Mouse (Mus musculus): Measurements from ENCODE around the gene Adh6b. TPM values are rescaled to one million over a fixed set of nuclear protein-coding genes. Genes with fewer than 3 reads are reported as not detected.

Gene Adh6b
- polyA plus RNA-seq (2015; fragmentation: Nextera tagmentation; extraction: Ambion mirVana) = 0.20 and 0.30 TPM in 2 replicates

DNA sequence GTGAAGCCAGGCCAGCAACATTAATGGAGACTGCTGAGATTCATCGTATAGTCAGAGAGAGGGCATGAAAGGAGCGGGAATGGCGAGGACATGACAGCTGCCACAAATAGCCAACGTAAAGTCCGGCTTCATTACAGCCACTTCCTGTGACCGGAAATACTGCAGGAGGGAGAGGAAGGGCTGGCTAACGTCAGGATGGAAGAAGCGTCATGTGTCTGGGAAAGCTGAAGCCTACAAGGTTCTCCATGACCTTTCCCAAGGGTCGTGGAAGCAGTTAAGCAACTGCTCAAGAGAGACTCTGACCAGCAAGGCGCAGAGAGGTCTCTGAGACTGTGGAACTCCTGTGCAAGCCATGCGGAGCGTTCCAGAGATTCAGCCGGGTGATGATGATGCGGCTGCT is at the start of gene Adh6b:
Gene Adh6b (plus strand): TSS at position 305 of the 400 bp plus-strand sequence.
- Histone ChIP-seq H3K27ac (ENCODE audit: low read length) (no peak within 1 kb of the TSS), H3K4me2 (ENCODE audit: low read depth, low read length) (no peak within 1 kb of the TSS), H3K9ac (ENCODE audit: low read depth, low read length) (no peak within 1 kb of the TSS), H3K9me3 (replicated peaks; ENCODE audit: control insufficient read depth, low read length) (no peaks in the 10 kb centered on the region), H3K36me3 (ENCODE audit: control insufficient read depth, insufficient read depth) (no peaks in the 10 kb centered on the region), H3K4me1 (ENCODE audit: control insufficient read depth, low read depth, low read length) (no peaks in the 10 kb centered on the region), H3K27me3 (ENCODE audit: control insufficient read depth, insufficient read depth, low read depth, low read length) (no peaks in the 10 kb centered on the region), H3K4me3 (ENCODE audit: low read depth, low read length) (no peak within 1 kb of the TSS)
- ATAC-seq (ENCODE audit: low read depth) = no peak
- whole genome bisulfite sequencing (ENCODE audit: insufficient replicate concordance) = 50% methylated on average over 14 of the region's 14 CpGs

DNA sequence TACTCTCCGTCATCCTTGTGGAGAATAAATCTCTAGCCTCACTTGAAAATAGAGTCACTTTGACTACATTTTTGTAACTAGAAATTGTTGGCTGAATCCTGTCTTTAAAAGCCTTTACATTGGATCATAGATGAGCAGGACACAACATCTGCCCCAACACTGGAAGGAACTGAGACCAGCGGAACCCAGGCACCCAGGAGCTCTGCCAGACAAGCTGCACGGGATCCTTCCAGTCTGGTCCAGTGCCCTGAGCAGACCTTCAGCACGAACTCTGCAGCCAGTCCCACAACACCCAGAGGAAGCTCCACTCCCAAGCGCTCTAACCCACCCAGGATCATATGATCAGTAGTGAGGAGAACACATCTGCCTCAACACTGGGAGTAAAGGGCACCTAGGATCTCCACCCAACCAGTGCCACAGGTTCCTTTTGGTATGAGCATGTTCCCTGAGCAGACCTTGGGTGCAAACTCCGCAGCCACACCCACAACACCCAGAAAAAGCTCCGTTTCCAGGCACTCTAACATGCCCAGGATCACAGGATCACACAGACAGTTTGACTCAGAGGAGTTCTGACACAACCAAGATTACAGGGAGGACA is 48.2 kb upstream of the Adh6b start:
- no peaks in the 10 kb centered on the region for H3K36me3 ChIP-seq (ENCODE audit: control insufficient read depth, insufficient read depth)
- H3K27me3 ChIP-seq (ENCODE audit: control insufficient read depth, insufficient read depth, low read depth, low read length) = no peaks in the 10 kb centered on the region
- H3K9ac ChIP-seq (ENCODE audit: low read depth, low read length) = no peak overlapping the region
- H3K27ac ChIP-seq (ENCODE audit: low read length) = no peak overlapping the region
- H3K4me1 ChIP-seq (ENCODE audit: control insufficient read depth, low read depth, low read length) = no peaks in the 10 kb centered on the region
- WGBS (ENCODE audit: insufficient replicate concordance) = 63% methylated on average over 7 of the region's 7 CpGs
- H3K4me2 ChIP-seq (ENCODE audit: low read depth, low read length) = no peak overlapping the region
- H3K9me3 ChIP-seq (replicated peaks; ENCODE audit: control insufficient read depth, low read length) = 0 out of 2 replicates have a peak, but pooled peaks cover 2% of the 10 kb centered on the region
- no peak for ATAC-seq (ENCODE audit: low read depth)
- H3K4me3 ChIP-seq (ENCODE audit: low read depth, low read length) = no peak overlapping the region

DNA sequence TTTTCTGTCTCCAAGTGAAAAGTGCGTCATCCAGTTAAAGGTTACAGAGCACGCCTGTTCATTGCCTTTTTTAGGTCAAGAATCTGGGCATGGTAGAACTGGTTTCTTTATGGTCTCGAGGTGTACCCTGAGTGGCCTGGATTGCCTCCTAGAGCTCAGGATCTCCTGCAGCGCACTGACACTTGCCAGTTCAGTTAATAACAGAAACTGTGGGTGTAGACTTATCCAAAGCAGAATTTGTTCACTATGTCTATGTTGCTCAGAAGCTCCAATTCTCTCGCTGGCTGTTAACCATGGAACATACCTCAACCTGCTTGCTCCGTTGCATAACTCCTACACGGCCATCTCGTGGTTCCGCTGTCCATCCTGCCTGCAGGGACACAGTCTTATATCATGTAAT is 41.4 kb upstream of the Adh6b start:
- no peak overlapping the region for H3K27ac ChIP-seq (ENCODE audit: low read length)
- H3K9ac ChIP-seq (ENCODE audit: low read depth, low read length) = no peak overlapping the region
- no peaks in the 10 kb centered on the region for H3K27me3 ChIP-seq (ENCODE audit: control insufficient read depth, insufficient read depth, low read depth, low read length)
- WGBS (ENCODE audit: insufficient replicate concordance) = 74% methylated on average over 9 of the region's 9 CpGs
- no peak for ATAC-seq (ENCODE audit: low read depth)
- no peak overlapping the region for H3K4me3 ChIP-seq (ENCODE audit: low read depth, low read length)
- peaks cover 3% of the 10 kb centered on the region for H3K4me1 ChIP-seq (ENCODE audit: control insufficient read depth, low read depth, low read length)
- no peaks in the 10 kb centered on the region for H3K36me3 ChIP-seq (ENCODE audit: control insufficient read depth, insufficient read depth)
- no peak overlapping the region for H3K4me2 ChIP-seq (ENCODE audit: low read depth, low read length)
- H3K9me3 ChIP-seq (replicated peaks; ENCODE audit: control insufficient read depth, low read length) = 0 out of 2 replicates have a peak, but pooled peaks cover 2% of the 10 kb centered on the region

DNA sequence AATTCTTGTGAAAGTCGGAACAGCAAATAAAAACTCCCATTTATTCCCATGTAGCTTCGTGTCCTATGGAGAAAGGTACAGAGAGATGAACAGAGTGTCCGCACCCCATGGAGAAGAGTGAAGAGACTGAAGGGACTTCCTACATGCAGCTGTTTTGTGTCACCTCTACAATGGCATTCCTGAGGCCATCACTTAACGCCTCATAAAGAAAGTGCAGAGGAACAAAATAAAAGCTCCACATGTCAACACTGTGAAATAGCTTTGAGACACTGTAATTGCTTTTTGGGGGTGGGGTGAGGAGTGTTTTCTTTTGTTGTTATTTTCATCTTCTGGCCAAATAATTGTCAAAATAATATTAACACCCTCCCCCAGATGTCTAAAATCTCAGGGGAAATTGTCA is 38.9 kb upstream of the Adh6b start:
- WGBS (ENCODE audit: insufficient replicate concordance) = 63% methylated on average over 4 of the region's 4 CpGs
- no peak overlapping the region for H3K27ac ChIP-seq (ENCODE audit: low read length)
- H3K36me3 ChIP-seq (ENCODE audit: control insufficient read depth, insufficient read depth) = no peaks in the 10 kb centered on the region
- H3K4me1 ChIP-seq (ENCODE audit: control insufficient read depth, low read depth, low read length) = peaks cover 6% of the 10 kb centered on the region
- H3K9ac ChIP-seq (ENCODE audit: low read depth, low read length) = no peak overlapping the region
- no peaks in the 10 kb centered on the region for H3K27me3 ChIP-seq (ENCODE audit: control insufficient read depth, insufficient read depth, low read depth, low read length)
- 0 out of 2 replicates have a peak, but pooled peaks cover 1% of the 10 kb centered on the region for H3K9me3 ChIP-seq (replicated peaks; ENCODE audit: control insufficient read depth, low read length)
- no peak for ATAC-seq (ENCODE audit: low read depth)
- H3K4me2 ChIP-seq (ENCODE audit: low read depth, low read length) = no peak overlapping the region
- H3K4me3 ChIP-seq (ENCODE audit: low read depth, low read length) = no peak overlapping the region

DNA sequence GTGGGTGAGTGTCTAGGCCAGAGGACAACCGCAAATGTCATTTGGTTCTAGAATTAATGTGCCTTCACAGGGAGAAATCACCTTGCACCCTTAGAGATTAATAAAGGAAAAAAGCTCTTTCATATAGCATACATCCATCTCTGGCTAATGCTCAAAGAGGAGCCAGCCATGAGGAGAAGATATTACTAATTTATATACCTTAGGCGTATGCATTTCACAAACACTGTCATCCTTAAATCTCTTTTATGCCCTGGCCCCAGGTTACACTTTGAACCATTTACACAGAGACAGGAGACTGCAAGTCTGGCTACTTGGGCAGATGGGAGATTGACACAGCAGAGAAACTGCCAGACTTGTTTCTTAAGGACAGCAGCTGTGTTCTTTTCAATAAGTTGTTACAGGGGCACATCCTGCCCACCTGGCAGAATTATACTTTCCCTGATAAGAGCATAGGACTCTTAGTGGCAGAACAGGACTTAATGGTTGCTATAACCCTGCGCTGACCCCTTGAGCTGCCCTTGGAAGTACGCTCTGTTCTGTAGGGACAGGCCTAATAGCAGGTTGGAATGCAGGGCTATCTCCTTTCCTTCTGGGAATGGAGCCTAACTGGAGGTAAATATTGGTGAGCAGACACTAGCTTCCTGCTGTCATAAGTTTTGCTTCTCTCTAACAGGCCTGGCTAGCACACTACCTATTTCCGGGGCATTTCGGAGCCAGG is 37.6 kb upstream of the Adh6b start:
- ATAC-seq (ENCODE audit: low read depth) = 0 out of 2 replicates have a peak, but pooled peaks have one; percentile 10
- Histone ChIP-seq H3K27me3 (ENCODE audit: control insufficient read depth, insufficient read depth, low read depth, low read length) (no peaks in the 10 kb centered on the region), H3K27ac (ENCODE audit: low read length) (no peak overlapping the region), H3K9ac (ENCODE audit: low read depth, low read length) (no peak overlapping the region), H3K4me3 (ENCODE audit: low read depth, low read length) (no peak overlapping the region), H3K9me3 (replicated peaks; ENCODE audit: control insufficient read depth, low read length) (no peaks in the 10 kb centered on the region), H3K4me2 (ENCODE audit: low read depth, low read length) (no peak overlapping the region), H3K4me1 (ENCODE audit: control insufficient read depth, low read depth, low read length) (peaks cover 6% of the 10 kb centered on the region), H3K36me3 (ENCODE audit: control insufficient read depth, insufficient read depth) (no peaks in the 10 kb centered on the region)
- WGBS (ENCODE audit: insufficient replicate concordance) = 67% methylated on average over 6 of the region's 6 CpGs

DNA sequence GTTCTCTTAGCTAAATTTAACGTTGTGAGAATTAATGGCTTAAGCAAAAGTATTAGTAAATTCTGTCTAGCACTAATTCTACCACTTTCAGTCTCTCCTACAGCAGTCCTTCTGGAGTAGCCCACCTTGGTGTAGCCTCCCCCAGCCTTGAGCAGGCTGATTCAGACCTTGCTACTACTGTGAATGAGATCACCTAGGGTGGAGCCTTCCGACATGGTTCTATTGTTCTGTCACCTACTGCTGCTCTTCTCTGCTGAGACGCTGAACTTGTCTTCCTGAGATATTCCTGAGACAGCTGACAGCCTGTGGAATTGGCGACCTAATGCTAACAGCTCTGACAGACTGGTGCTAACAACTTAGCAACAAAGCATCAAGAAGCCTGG is 37.1 kb upstream of the Adh6b start:
- ATAC-seq (ENCODE audit: low read depth) = no peak
- H3K27ac ChIP-seq (ENCODE audit: low read length) = no peak overlapping the region
- H3K4me1 ChIP-seq (ENCODE audit: control insufficient read depth, low read depth, low read length) = peaks cover 6% of the 10 kb centered on the region
- no peaks in the 10 kb centered on the region for H3K36me3 ChIP-seq (ENCODE audit: control insufficient read depth, insufficient read depth)
- 40% methylated on average over 4 of the region's 4 CpGs for WGBS (ENCODE audit: insufficient replicate concordance)
- no peak overlapping the region for H3K4me2 ChIP-seq (ENCODE audit: low read depth, low read length)
- no peaks in the 10 kb centered on the region for H3K27me3 ChIP-seq (ENCODE audit: control insufficient read depth, insufficient read depth, low read depth, low read length)
- no peaks in the 10 kb centered on the region for H3K9me3 ChIP-seq (replicated peaks; ENCODE audit: control insufficient read depth, low read length)
- no peak overlapping the region for H3K9ac ChIP-seq (ENCODE audit: low read depth, low read length)
- no peak overlapping the region for H3K4me3 ChIP-seq (ENCODE audit: low read depth, low read length)

DNA sequence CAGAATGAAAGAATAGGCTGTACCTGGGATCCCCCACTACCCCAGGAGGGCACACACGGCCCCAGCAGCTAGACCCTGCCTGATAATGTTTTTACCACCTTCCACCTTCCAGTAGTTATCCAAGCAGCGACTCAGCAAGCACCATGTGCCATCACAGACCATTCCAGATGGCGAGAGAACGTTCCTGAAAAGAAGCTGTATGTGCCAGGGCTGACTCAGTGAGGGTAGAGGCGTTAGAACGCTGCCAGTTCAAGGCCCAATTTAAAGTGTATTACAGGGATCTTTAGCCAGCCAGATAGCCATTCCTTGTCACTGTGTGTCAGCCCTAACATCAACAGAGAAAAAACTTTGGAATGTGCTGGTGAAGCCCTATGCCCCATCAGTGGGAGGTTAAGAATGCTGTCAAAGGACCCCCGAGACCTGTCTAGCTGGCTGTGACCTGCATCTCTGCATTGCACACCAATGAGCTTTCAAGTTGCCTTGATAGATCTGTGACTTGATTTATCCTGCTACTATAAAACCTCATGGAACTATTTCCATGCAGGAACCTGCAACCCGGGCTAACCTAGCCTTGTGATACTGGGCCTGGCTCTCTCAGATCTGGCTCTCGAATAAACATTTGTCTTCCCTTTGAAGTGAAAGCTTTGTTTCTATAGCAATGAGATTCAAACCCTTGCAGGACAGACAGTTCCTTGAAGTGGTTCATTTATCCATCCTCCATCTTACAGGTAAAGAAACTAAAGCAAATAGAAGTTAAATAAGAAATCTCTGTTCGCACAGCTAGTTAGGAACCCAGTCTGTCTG is 35.9 kb upstream of the Adh6b start:
- Histone ChIP-seq H3K4me3 (ENCODE audit: low read depth, low read length) (no peak overlapping the region), H3K9me3 (replicated peaks; ENCODE audit: control insufficient read depth, low read length) (no peaks in the 10 kb centered on the region), H3K27me3 (ENCODE audit: control insufficient read depth, insufficient read depth, low read depth, low read length) (no peaks in the 10 kb centered on the region), H3K36me3 (ENCODE audit: control insufficient read depth, insufficient read depth) (no peaks in the 10 kb centered on the region), H3K9ac (ENCODE audit: low read depth, low read length) (no peak overlapping the region), H3K4me1 (ENCODE audit: control insufficient read depth, low read depth, low read length) (peaks cover 6% of the 10 kb centered on the region), H3K4me2 (ENCODE audit: low read depth, low read length) (no peak overlapping the region), H3K27ac (ENCODE audit: low read length) (peak overlapping the region; percentile 22; the same call in 1 of the 2 replicates)
- 42% methylated on average over 10 of the region's 10 CpGs for WGBS (ENCODE audit: insufficient replicate concordance)
- ATAC-seq (ENCODE audit: low read depth) = no peak

DNA sequence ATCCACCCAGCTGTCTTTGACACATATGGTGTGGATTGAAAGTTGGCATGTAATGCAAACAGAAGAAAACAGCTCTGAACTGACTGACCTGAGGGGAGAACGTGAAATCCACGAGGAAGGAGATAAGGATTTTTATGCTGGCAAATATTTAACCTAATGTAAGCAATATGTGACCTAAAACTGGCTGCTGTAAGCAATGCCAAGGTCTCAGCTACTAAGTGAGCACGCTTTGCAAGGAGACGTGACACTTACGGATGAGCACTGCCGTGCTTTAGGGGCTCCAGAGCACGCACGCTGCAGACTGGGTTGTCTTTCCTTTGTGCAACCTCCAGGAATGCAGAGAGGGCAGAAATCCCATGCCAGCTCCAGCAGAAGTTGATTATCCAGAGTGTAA is 35.3 kb upstream of the Adh6b start:
- peak overlapping the region; percentile 22; the same call in 1 of the 2 replicates for H3K27ac ChIP-seq (ENCODE audit: low read length)
- H3K9ac ChIP-seq (ENCODE audit: low read depth, low read length) = no peak overlapping the region
- WGBS (ENCODE audit: insufficient replicate concordance) = 56% methylated on average over 8 of the region's 8 CpGs
- peak; percentile 80 for ATAC-seq (ENCODE audit: low read depth)
- no peaks in the 10 kb centered on the region for H3K27me3 ChIP-seq (ENCODE audit: control insufficient read depth, insufficient read depth, low read depth, low read length)
- H3K9me3 ChIP-seq (replicated peaks; ENCODE audit: control insufficient read depth, low read length) = no peaks in the 10 kb centered on the region
- no peak overlapping the region for H3K4me3 ChIP-seq (ENCODE audit: low read depth, low read length)
- H3K4me1 ChIP-seq (ENCODE audit: control insufficient read depth, low read depth, low read length) = peaks cover 6% of the 10 kb centered on the region
- no peaks in the 10 kb centered on the region for H3K36me3 ChIP-seq (ENCODE audit: control insufficient read depth, insufficient read depth)
- peak overlapping the region; percentile 42; the same call in 1 of the 2 replicates for H3K4me2 ChIP-seq (ENCODE audit: low read depth, low read length)
